Mouse (Mus musculus) adrenal gland, postnatal 14 days (tissue): ENCODE data around the gene Olfr549. TPM values are rescaled to one million over a fixed set of nuclear protein-coding genes. Genes with fewer than 3 reads are reported as not detected.

Experiments used
- DNase-seq: peaks from one replicate; pipeline ENCODE4 v3.0.0; 2021; ENCODE audit warnings: mixed read lengths
- total RNA-seq: library from RNA; stranded (reverse); gene quantifications from 2 replicates; pipeline ENCODE4 v1.2.3, GENCODE M21; 2021

Olfr549 gene
- total RNA-seq, 1 experiment from 2014 or later: not detected

DNA sequence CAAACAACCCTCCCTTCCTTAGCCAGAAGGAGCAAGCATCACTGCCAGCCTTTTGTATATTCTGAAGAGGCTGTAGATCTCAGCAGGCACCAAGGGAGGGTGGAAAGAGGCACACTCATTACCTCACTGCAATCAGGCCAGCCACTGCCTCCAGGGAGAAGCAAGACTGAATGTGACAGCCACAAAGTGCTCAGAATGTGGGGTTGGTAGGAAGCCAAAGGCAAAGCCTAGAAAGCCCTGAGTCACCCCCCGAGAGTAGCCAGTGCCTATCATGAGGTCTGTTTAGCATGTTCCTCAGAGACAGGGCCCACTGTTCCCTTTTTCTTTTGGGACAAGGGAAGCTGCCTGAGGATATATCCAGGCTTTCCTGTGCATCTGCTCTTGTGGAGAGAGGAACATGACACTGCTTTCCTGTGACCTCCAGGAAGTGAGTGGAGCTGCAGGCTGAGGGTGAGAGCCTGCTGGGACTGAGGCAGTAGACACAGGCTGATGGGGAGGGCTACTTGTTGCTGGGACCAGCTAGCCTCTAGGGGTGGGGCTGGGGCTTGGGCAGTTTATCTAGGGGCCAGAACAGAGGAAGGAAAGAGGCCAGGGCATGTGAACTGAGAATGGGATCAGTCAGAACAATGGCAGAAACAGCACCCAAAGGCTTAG lies 47.8 kb downstream of the Olfr549 start, which contains the start of gene Olfr552:
Gene Olfr552 (plus strand): TSS at position 393 of the 654 bp plus-strand sequence.
- no peak for DNase-seq

Other genes starting within 250 kb of the Olfr549 start
- gene Rrm1, start 108.2 kb upstream of the Olfr549 start, total RNA-seq: 41.7 and 42.2 TPM in 2 replicates
- not detected in 2 replicates for gene Olfr543, start 68.2 kb upstream of the Olfr549 start, total RNA-seq
- gene Olfr544, start 61.6 kb upstream of the Olfr549 start, total RNA-seq: not detected in 2 replicates
- not detected in 2 replicates for gene Olfr545, start 50.3 kb upstream of the Olfr549 start, total RNA-seq
- not detected in 2 replicates for gene Olfr547, start 15.1 kb upstream of the Olfr549 start, total RNA-seq
- gene Olfr548-ps1, start 9.0 kb upstream of the Olfr549 start, total RNA-seq: not detected in 2 replicates
- 12.3 and 12.5 TPM in 2 replicates for gene Trim21, start 15.6 kb downstream of the Olfr549 start, total RNA-seq
- gene Olfr550, start 21.6 kb downstream of the Olfr549 start, total RNA-seq: not detected in 2 replicates
- gene Olfr551, start 42.0 kb downstream of the Olfr549 start, total RNA-seq: not detected in 2 replicates
- 0.11 TPM in 1 of 2 replicates, not detected in the other for gene Olfr552, start 47.9 kb downstream of the Olfr549 start, total RNA-seq
- not detected in 2 replicates for gene Olfr553, start 68.3 kb downstream of the Olfr549 start, total RNA-seq
- gene Olfr554, start 88.6 kb downstream of the Olfr549 start, total RNA-seq: not detected in 2 replicates
- not detected in 2 replicates for gene Olfr555, start 109.0 kb downstream of the Olfr549 start, total RNA-seq
- gene Olfr556, start 115.0 kb downstream of the Olfr549 start, total RNA-seq: not detected in 2 replicates
- 9.4 and 10.3 TPM in 2 replicates for gene Trim68, start 137.5 kb downstream of the Olfr549 start, total RNA-seq
- not detected in 2 replicates for gene Olfr557, start 146.0 kb downstream of the Olfr549 start, total RNA-seq
- gene Olfr558, start 152.3 kb downstream of the Olfr549 start, total RNA-seq: 1.1 and 1.4 TPM in 2 replicates
- gene Olfr33, start 169.2 kb downstream of the Olfr549 start, total RNA-seq: not detected in 2 replicates
- not detected in 2 replicates for gene Olfr559, start 177.6 kb downstream of the Olfr549 start, total RNA-seq
- gene Olfr560, start 209.5 kb downstream of the Olfr549 start, total RNA-seq: not detected in 2 replicates
- gene Olfr78, start 209.6 kb downstream of the Olfr549 start, total RNA-seq: 0.82 and 1.8 TPM in 2 replicates
- gene Olfr561, start 221.4 kb downstream of the Olfr549 start, total RNA-seq: not detected in 2 replicates